Mouse (Mus musculus) adrenal gland, postnatal 0 days (tissue): ENCODE measurements around the gene Msh4. TPM values are rescaled to one million over a fixed set of nuclear protein-coding genes. Genes with fewer than 3 reads are reported as not detected.

Experiments used
- polyA plus RNA-seq: library from polyadenylated mRNA; unstranded; fragments of >200 nt; fragmentation: Nextera tagmentation; extraction: Ambion mirVana; gene quantifications from 2 replicates; pipeline ENCODE4 v1.2.1, GENCODE M21; 2015

The Msh4 gene
- 0.09 TPM in 1 of 2 replicates, not detected in the other for polyA plus RNA-seq

GRCm38 (mm10) chr3:153906136-153906871 is at the start of gene Msh4:
Msh4 (minus strand) TSS chr3:153906138.

DNA sequence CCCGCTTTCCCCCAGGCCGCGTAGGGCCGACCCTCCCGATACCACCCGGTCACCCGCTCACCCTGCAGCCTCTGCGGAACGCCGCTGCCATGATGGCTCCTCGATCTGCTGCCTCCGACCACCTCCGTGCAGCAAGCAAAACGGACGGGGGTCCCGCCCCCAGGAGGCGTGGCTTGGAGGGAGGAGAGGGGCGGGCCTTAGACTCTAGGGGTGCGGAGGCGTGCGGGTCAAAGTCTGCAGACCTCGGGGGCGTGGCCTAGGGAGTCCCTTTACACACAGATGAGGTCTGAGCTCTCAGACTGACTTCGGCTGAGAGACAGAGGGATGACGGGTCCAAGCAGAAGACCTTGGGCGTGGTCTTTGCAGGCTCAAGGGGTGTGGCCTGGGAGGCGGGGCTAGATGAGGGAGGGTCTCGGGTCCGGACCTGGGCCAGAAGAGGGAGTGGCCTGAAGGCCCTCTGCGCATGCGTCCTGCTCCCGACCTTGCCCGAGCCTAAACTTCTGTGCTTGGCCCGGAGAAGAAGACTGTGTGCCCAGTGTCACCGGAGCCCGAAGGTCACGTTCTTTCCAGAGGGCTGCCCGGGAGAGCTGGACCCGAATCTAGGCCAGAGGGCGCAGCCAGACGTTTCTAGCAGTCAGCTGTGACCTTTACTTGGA is 38.5 kb upstream of the Msh4 start, which contains the start of gene Acadm:
Gene Acadm, minus strand, starts transcription at position 298 of the 656 bp plus-strand sequence.

GRCm38 (mm10) chr3:153912546-153913509 is 6.9 kb upstream of the Msh4 start, which contains the start of gene Rabggtb:
Rabggtb (minus strand) TSS chr3:153913009.

DNA sequence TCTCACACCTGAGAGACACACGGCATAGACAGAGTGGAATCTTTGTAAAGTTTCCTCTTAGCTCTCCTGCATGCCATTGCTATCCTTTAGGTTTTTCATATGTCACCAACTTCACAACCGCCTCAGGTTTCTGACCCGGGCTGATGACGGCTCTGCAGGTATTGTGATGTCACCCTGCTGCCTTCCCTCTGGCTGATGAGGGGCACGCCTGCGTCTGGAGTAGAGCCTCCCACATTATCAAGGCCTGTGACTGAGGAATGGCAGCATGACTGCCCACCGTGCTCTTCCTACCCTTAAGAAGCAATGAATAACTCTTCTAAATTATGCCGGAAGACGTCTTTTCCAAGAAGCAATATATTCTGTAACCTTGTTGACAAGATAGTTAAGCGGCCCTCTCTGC is 61.9 kb downstream of the Msh4 start, which contains the start of gene Asb17:
Gene Asb17, plus strand, starts transcription at position 180 of the 400 bp plus-strand sequence.

Other genes starting within 250 kb of the Msh4 start
- gene St6galnac3, start 181.0 kb downstream of the Msh4 start, polyA plus RNA-seq: 8.3 and 10.0 TPM in 2 replicates
- 0.47 TPM in 1 of 2 replicates, not detected in the other for gene Asb17, start 61.9 kb downstream of the Msh4 start, polyA plus RNA-seq
- gene Rabggtb, start 6.9 kb upstream of the Msh4 start, polyA plus RNA-seq: 39.1 and 54.6 TPM in 2 replicates
- gene Acadm, start 38.5 kb upstream of the Msh4 start, polyA plus RNA-seq: 224 and 458 TPM in 2 replicates
- 0.36 and 0.68 TPM in 2 replicates for gene Slc44a5, start 67.3 kb upstream of the Msh4 start, polyA plus RNA-seq